Mouse (Mus musculus) cerebellum, postnatal 4 days (tissue): ENCODE data around the gene Spag9.
"Not testable (repeated sequence)": the region's sequence is repeated elsewhere in the genome, so short reads cannot be mapped to it uniquely, and the experiment has no call there.

Experiments
- DNase-seq, 2 experiments: peaks; one replicate each; pipeline ENCODE4 v3.0.0; 2022; ENCODE audit warnings: low spot score in 2 of 2, mixed read lengths in 1 of 2

The Spag9 gene

DNA sequence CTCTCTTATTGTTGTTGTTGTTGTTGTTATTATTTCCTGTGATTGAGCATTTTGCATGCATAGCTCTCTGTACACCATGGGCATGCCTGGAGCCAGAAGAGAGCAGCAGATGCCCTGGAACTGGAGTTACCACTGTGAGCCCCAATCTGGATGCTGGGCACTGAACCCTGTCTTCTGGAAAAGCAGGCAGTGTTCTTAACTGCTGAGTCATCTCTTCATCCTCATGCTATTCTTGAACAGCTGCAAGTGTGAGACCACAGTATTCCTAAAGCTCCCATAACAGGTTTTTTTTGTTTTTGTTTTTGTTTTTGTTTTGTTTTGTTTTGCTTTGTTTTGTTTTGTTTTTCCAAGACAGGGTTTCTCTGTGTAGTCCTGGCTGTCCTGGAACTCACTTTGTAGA is 9.6 kb upstream of the Spag9 start:
- DNase-seq = no peak

DNA sequence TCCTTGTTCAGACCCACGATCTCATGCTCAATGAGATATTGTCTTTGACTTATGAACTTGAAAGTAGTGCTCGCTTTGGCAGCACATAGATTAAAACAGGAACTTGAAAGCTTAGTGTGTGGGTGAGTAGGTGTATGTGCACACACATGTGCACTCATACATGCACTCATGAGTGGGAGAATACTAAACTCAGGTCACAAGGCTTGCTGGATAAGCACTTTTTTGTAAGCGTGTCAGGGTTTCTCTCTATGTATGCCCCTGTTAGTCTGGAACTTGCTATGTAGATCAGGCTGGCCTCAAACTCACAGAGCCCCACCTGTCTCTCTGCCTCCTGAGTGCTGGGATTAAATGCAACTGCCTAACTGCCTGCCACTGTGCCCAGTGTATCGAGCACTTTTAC is 8.9 kb upstream of the Spag9 start:
- DNase-seq = no peak

DNA sequence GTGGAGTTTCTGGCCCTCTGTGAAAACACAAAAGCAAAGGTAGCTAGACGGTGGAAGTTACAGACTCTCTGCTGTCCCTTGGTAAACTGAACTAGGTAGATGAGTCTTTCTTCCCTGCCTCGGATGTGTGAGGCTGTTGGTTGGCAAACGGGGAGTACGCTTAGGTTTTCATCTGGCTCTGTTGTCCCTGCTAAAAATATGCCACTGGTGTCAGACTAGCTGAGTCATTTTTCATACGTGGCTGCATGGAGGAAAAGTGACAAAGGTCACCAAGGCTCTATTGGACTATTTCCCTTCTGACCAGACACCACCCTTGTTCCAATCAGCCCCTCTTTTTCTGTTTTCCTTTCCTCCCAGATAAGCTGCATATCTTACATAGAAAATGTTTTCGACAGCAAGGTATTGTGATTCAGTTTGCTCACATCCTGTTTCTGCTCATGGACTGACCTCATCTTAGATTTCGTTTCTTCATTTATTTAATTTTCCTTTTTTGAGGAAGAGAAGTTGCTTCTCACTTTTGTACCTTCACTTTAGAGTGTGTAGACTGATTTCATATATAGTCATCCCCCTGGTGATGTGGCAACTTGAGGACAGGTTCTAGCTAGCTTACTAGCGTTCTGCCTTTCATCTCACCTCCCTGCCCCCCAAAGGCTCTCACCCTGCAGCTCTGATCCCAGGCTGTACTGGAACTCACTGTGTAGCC is 8.1 kb upstream of the Spag9 start:
- DNase-seq = no peak

DNA sequence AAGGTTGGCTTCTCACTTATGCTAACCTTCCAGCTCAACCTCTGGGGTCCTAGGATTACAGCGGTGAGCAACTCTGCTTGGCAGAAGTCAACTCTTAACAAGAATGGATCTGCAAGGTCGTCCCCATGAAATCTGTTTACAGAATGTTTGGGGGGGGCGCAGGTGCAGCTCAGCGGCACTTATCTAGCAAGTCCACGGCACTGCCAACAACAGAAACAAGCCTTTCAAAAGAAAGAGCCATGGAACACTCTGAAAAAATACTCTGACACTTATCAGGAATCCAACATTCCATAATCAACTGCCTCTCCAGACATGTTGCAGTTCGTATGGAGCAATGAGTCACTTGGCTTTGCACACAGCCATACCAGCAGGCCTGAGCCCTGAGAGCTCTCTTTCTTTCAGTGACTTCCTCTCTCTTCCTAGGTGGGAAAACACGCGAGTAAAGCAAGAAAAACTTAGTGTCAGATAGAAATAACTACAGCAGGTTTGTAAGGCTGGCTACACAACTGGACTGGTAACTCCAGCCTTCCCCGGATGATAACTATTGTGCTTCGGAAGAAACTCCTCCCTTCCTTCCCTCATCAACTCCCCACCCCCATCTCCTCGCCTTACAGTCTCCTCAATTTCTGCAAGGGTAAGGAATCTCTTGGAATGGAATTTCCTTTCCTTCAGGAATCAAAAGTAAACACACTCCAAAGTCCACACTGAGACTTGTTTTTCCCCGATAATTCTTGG is 7.4 kb upstream of the Spag9 start:
- DNase-seq = no peak

DNA sequence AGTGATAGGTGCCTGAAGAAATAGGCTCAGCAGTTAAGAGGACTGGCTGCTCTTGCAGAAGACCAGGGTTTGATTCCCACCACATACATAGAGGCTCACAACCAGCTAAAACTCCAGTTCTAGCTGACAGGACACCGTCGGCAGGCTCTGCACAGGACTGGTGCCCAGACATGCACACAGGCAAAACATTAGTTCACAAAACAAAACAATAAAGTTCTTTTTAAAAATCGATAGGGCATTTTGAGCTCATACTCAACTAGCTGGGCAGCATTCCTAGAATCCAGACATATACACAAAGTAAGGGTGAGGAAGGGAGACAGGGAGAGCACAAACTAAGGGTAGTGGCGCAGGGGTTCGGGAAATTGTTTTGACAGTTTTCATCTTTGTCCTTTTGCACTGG is 1.4 kb upstream of the Spag9 start:
- no peak for DNase-seq

DNA sequence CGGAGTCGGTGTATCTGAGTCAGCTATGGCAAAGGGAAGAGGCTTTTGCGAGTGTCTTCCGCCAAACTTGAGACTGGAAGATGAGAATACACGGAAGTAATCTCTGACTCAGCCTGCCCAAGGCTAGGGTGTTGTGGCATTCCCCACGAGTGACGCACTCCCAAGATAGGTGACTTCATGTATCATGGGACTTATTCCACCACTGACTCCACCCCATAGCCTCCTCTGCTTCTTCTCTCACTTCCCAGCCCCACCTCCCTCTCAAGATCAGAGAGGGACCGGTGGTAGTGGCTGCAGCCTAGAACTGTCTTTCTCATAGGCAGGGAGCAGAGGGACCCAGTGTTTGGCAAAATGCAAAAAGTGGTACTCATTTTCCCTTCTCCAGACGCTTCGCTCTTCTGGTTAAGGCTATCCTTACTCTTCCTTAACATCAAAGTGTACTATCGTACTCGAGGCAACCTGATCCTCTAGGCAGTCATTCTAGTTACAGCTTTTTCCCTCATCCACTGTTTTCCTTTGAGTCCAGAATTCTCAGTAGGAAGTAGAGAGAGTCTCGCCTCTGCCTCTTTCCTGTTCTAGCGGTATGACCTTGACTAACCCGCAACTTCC is 676 bp upstream of the Spag9 start:
- peak in 1 of 2 experiments; percentile 37 for DNase-seq

DNA sequence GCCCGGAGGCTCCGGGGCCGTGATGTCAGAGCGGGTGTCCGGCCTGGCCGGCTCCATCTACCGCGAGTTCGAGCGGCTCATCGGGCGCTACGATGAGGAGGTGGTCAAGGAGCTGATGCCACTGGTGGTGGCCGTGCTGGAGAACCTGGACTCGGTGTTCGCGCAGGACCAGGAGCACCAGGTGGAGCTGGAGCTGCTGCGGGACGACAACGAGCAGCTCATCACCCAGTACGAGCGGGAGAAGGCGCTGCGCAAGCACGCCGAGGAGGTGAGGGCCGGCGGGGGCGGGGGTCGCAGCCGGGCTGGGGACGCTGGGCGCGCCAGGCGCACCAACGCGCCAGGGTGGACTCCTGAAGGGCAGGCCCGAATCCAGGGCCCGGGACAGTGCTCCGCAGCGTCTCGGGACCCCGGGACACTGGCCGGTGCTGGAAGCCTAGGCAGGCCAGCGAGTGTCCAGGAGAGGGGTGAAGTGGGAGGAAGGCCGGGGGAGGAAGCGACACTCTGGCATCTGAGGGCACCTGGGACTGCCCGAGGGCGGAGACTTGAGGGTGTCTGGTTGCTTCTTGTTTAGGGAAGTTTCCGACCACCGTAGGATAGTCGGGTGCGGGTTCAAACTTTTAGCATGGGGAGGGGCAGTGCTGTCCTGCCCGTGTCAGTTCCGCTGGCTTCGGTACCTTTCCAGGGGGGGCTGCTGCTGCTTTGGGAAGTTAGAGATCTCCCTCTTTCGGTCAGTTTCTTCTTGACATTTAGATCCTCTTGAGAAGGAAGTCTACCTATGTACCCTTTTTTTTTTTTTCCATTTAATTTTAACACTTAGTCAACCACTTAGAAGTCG is 632 bp downstream of the Spag9 start:
- peak in 1 of 2 experiments; percentile 36 for DNase-seq

DNA sequence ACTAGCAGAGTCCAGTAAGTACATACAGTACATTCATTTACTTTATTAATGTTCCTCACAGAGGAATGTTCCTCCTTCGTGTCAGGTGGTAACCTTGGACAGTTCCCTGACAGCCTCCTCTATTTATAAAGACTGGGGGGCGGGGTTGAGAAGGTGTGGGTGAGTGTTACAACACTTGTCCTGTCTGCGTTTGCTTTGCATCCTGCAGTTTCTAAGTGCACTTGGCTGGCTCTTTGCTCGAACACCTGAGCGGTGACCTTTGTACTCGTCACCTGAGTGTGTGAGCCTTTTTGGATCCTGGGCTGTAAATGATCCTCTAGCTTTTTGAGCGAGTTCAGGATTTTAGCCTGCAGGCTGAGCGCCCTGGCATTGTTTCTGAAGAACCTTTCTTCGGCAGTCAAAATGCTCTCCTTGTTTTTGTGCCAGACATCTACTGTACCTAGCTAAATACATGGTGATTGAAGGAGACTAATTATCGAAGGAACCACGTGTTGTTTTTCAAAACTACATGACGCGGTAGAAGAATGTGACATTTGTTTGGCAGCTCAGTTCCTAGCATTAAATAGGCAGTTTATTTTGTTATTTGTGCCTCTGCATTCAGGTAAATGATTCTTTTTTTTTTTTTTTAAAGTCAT is 1.4 kb downstream of the Spag9 start:
- no peak for DNase-seq

DNA sequence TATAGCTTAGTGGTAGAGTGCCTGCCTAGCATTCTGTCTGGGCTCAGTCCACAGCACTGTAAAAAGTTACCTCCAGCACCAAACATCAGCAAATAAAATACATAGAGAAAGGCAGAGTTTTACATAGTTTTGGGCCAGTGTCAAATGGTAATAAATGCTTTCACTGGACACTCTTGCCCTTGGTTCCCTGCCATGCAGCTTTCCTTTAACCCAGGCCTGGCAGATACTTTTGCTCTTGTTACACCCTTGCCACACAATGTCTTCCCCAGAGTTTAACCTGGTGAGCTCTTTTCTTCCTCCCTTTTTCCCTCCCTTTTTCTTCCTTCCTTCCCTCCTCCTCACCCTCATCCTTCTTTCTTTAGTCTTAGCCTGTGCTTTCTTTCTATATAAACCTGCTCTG is 3.4 kb downstream of the Spag9 start:
- no peak for DNase-seq

DNA sequence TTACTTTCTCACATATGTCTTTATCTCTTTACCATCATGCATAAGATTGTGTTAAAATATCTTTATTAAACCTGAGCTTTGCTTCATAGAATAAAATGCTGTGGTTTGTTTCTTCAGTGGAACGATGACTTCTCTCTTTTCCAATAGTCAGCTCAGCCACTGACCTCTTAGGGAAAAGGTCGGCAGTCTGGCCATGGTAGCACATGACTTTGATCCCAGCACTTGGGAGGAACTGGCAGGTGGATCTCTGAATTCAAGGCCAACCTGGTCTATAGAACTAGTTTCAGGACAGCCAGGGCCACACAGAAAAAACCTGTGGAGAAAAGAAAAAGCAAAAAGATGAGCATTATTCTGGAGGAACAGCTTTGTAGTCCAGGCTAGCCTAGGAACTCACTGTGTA is 7.5 kb downstream of the Spag9 start:
- DNase-seq = no peak

DNA sequence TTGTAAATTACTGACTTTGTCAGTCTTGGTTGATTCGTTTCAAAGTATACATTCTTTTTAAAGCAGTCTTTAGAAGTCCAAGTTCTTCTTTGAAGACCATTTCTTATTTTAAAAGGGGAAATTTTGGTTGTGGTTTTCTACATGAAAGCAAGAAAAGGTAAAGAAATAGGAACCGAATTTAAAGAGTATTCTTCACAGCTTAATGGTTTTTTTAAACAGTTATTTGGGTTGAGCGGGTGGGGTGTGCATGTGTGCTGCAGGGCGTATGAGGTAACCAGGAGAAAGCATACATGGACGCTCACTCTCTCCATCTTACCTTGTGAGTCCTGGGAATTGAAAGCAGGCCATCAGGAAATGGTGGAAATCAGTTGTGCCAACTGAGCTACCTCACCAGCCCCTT is 23.2 kb downstream of the Spag9 start:
- DNase-seq = no peak

DNA sequence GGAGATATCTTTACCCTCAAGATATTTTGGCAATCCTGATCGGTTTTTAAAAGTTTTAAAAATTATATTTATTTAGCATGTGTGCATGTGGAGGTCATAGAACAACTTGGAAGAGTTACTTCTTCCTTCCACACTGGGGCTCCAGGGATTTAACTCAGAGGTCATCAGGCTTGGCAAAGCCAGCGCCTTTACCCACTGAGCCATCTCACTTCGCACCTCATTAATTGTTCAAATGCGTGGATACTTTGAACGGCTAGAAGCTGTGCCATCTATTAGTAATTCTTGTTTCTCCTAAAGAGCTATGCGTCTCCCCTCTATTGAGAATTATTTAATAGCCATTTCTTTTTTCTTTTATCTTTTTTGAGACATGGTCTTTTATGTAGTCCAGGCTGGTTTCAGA is 24.5 kb downstream of the Spag9 start:
- DNase-seq = no peak

DNA sequence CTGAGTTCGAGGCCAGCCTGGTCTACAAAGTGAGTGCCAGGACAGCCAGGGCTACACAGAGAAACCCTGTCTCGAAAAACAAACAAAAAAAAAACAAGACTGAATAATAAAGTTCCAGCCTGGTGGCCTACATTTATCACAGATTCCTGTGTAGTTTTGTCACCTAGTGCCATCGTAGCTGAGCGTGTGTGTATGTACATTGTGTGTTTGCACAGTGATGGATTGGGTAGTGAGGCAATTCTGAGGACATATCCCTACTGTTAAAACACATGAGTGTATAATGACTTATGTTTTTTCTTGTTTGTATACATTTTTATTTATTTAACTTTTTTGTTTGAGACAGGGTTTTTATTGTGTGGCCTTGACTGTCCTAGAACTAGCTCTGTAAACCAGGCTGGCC is 30.4 kb downstream of the Spag9 start:
- no peak for DNase-seq

DNA sequence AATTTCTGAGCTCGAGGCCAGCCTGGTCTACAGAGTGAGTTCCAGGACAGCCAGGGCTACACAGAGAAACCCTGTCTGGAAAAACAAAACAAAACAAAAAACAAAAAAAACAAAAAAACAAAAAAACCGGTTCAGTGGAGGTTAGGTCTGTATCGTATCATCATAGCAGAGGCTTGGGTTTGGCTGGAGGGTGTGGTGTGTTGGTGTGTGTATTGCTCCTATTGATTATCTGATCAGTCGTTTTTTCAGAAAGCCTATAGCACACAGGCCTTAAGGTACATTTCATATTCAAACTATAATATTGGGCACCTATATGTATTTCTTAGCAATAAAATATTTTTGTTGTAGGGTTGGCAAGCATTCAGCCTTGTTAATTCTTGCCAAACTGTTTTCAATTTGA is 36.2 kb downstream of the Spag9 start:
- no peak for DNase-seq

DNA sequence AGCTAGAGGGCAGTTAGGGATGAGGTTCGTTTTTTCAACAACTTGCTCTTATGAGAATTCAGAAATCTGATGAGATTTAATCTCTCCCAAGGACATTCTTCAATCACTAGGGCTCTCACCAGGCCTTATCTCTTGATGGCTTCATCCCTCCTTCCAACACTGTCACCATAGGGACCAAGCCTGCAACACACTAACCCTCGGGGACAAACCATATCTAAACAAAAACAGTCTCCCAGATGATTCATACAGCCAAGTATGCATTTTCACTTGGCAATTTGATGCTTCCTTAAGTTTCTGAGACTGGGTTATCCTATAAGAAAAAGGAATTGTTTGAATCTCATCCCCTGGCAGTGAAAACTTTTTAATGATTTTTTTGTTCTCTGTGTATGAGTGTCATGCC is 37.1 kb downstream of the Spag9 start:
- no peak for DNase-seq

DNA sequence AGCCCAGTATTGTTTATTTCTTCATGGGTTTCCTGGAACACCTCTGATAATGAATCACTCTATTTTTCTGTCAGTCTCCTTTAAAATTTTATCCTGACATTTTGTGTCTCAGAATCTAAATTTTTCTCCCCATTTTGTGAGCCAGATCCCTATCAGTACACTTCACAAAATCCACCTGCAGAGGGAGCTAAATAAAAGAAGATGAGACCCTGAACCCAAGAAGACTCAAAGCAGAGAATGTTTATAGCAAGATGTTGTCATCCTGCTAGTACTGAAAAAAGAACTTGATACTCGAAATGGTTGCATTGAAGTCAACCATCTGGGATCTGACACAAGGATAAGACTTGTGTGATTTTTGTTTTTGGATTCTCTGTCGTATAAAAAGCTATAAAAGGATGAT is 40.1 kb downstream of the Spag9 start:
- DNase-seq = no peak

DNA sequence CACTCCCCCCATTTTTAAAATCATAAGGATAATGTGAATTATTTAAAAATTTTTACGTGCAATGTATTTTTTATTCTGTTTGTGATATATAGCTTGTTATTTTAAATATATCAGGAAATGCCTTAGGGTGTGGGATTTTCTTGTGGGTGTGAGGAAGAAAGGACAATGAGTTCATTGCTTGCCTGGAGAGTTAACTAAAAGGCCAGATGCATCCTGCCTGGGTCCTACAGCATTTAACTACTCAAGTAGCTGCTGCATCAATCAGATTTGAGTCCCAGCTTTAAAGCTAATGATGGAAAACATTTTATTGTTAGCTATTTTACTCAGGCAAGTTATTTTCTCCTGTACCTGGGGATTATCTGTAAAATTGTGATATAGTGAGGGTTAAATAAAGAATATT is 45.6 kb downstream of the Spag9 start:
- no peak for DNase-seq

DNA sequence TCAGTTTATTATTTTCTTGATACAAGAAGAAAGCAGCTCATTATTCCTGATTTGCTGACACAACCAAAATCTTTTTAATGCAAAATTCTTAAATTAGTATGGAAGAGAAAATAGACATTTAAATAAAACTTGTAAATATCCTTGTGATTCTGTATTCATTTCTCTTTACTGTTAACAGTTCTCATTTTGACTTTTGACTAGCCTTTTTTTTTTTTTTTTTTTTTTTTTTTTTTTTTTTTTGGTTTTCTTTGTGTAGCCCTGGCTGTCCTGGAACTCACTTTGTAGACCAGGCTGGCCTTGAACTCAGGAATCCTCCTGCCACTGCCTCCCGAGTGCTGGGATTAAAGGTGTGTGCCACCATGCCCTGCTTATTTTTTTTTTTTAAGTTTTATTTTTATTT is 46.4 kb downstream of the Spag9 start:
- not testable (repeated sequence) for DNase-seq

DNA sequence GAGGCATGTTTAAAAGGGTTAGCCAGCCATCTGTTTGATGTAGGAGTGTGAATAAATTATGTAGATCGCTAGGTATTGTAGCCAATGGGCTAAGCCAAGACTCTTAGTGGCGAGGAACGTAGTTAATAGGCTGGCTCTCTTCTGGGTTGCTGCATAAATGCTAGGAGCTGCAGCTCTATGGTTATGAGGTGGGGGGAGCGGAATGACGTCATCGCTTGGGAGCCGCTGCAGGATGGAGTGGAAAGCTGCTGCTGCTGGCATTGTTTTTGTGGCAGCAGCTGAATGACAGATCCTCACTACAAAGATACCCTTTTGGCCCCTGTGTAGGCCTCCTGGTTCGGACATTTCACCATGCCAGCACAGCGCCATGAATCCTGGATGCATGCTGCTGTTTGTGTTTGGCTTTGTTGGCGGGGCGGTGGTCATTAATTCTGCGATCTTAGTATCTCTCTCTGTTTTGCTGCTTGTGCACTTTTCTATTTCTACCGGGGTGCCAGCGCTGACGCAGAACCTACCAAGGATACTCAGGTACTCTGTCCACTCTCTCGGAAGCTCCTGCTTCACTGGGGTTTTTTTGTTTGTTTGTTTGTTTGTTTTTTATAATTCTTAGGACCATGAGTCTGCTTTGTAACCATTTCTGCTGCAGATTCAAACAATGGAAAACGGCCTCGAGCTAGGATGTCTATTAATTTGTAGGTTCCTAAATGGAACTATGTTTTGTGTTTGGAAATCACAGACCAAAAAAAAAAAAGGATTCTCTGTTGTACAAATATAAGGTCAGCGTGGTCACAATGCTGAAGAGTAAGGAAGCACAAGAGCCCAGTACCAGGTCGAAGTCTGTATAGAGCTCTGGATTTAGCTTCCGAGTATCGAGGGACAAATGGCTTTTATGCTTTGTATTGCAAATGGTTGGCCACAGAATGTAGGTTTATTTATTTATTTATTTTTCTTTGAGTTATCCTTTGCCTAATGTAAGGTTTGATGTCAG is 48.4 kb downstream of the Spag9 start:
- peak; percentile 76 to 91 for DNase-seq

DNA sequence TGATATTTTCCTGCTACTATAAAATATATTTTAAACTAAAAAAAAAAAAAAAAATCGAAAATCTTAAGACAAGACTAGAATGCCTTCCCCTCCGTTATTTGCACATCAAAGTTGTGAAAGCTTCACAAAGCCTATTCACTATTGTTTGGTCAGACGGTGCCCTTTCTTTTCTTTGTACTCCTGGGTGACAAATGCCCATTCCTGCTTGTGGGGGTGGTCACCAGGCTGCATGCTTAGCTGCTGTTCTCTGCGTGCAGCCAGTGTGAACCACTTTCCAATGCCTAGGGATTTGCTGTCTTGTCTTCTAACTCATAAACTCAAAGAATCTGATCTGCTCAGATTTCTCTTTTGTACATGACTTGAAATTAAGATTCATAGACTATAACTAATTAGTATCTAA is 49.1 kb downstream of the Spag9 start:
- DNase-seq = peak in 1 of 2 experiments; percentile 9

DNA sequence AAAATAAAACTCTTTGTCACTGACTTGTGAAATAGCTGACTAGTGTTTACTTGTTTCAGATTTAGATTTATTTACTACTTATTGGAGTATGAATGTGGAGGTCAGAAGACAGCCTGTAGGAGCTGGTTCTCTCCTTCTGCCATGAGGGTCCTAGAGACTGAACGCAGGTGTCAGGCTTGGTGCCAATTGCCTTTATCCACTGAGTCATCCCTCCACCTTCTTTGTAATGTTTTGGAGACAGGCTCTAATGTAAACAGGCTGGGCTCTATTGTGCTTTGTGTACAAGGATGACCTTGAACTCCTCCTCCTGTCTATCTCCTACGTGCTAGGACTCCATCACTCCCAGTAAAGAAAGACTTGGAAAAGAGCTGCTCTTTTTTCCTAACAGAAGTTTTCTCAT is 51.4 kb downstream of the Spag9 start:
- no peak for DNase-seq
